Mouse (Mus musculus): ENCODE data around the gene Wnt3a.

- TF ChIP-seq POLR2A (IDR thresholded peaks at IDR 0.05; ENCODE audit: low read depth, low read length), result no peak
- no peak for TF ChIP-seq CTCF (IDR thresholded peaks at IDR 0.05; ENCODE audit: extremely low read depth, insufficient read length, insufficient replicate concordance, low read depth, low read length)
These were observed 12.5 kb downstream of the Wnt3a start for GRCm38 (mm10) chr11:59278047-59278446.

Data from small intestine, adult 2 months (tissue).